Mouse (Mus musculus) E14TG2a.4 (cell line): ENCODE measurements around the gene Relt.

ENCODE experiments used
- CTCF ChIP-seq: conservative IDR thresholded peaks from 2 replicates; pipeline ENCODE4 v1.5.1; 2014; ENCODE audit warnings: low read length
- POU5F1 ChIP-seq: IDR thresholded peaks from 2 replicates; pipeline ENCODE4 v1.6.1; 2014; ENCODE audit warnings: low read length, borderline replicate concordance

GRCm38 (mm10) chr7:100837701-100838100 lies 25.5 kb downstream of the Relt start:
- TF ChIP-seq CTCF (no peak), POU5F1 (no peak)
